Mouse (Mus musculus) lung, postnatal 36 days (tissue): Measurements from ENCODE around the gene Rps27l.

Source experiments
- DNase-seq: peaks from one replicate; pipeline ENCODE4 v3.0.0; 2022; ENCODE audit warnings: mixed read lengths

Gene Rps27l

GRCm38 (mm10) chr9:66985377-66985776 lies 39.5 kb downstream of the Rps27l start:
- DNase-seq, result peak; percentile 34

GRCm38 (mm10) chr9:66988198-66988887 lies 42.5 kb downstream of the Rps27l start:
- no peak for DNase-seq

- peak; percentile 47 for DNase-seq
Observed at GRCm38 (mm10) chr9:66988888-66989414, 43.1 kb downstream of the Rps27l start.

GRCm38 (mm10) chr9:66989581-66989980 lies 43.7 kb downstream of the Rps27l start:
- DNase-seq, result no peak

- DNase-seq, result no peak
Observed at GRCm38 (mm10) chr9:66990046-66990445, 44.2 kb downstream of the Rps27l start.

GRCm38 (mm10) chr9:66991021-66991749 lies 45.3 kb downstream of the Rps27l start:
- DNase-seq, result no peak

GRCm38 (mm10) chr9:66991750-66992410 lies 46.0 kb downstream of the Rps27l start:
- DNase-seq, result peak; percentile 37
